Mouse (Mus musculus): ENCODE measurements around the gene Nsl1. TPM values are rescaled to one million over a fixed set of nuclear protein-coding genes. Genes with fewer than 3 reads are reported as not detected.
A peak's percentile ranks its signal among the peaks of the same experiment; 100 is the strongest.
"Not testable (repeated sequence)": the region's sequence is repeated elsewhere in the genome, so short reads cannot be mapped to it uniquely, and the experiment has no call there.

Nsl1 gene
- polyA plus RNA-seq (2016; fragmentation: Nextera tagmentation; extraction: Ambion mirVana) = 14.5 and 15.2 TPM in 2 replicates

DNA sequence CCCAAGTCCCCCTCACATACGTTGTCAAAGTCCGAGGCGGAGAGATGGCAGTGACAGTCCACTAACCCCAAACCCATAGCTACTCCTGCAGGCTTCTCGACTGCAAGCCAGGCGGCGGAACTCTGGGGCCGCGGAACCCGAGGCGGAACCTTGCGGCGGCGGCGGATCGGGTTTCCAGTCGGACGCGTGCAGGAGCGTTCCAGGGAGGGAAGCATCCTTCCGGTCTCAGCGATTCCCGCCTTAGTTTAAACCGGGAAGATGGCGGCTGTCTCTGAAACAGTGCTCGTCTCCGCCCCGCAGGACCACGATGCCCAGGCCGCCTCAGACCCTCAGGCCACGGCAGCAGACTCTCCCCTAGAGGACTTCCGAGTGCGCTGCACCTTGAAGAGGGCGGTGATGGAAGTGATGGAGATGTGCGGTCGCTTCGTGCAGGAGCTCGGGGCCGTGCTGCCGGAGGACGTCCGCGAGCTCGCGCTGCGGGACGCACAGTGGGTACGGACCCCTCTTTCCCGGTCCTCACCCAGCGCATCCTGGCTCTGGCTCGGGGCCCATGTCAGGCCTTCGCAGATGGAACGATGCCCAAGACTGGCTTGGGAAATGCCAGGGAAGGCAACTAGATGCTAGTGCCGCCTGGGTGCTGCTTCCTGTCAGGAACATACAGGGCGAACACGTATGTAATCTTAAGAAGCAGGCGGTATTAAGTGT lies at the start of gene Nsl1, which contains the start of gene Tatdn3:
Nsl1 (plus strand) TSS at position 232 of the 705 bp plus-strand sequence.
Tatdn3 (minus strand) TSS at position 152 of the 705 bp plus-strand sequence.
- Histone ChIP-seq H3K27ac (no peak within 1 kb of the TSS), H3K4me2 (replicated peaks) (peak within 1 kb of the TSS; percentile 92), H3K9me3 (no peaks in the 10 kb centered on the region), H3K4me1 (peaks cover 10% of the 10 kb centered on the region), H3K4me3 (peak within 1 kb of the TSS; percentile 85), H3K9ac (peak within 1 kb of the TSS; percentile 72), H3K27me3 (replicated peaks) (no peaks in the 10 kb centered on the region), H3K36me3 (peaks cover 12% of the 10 kb centered on the region)
- under 1% methylated on average over 56 of the region's 56 CpGs for WGBS
- peak; percentile 91 for ATAC-seq (ENCODE audit: low FRiP score, low read depth)

DNA sequence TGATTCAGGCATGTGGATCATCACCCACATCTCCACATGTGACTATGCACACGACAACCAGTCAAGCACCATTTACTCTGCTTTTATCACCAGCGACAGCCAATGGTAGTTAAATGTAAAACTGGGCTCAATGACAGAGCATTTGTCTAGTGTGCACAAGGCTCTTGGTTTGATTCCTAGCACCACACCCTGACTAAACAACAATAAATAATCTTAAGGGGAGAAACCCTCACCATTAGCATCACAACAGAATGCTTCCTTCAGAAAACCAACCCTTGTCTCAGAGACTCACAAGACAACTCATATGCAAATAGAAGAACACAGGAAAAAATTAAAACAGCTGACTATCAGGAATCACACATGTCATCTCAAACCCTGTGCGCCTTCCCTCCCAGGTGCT lies 48.5 kb upstream of the Nsl1 start:
- H3K4me1 ChIP-seq = no peaks in the 10 kb centered on the region
- no peak overlapping the region for H3K4me2 ChIP-seq (replicated peaks)
- H3K36me3 ChIP-seq = peaks cover 37% of the 10 kb centered on the region
- H3K4me3 ChIP-seq = no peak overlapping the region
- H3K27ac ChIP-seq = no peak overlapping the region
- 94% methylated on average over 3 of the region's 3 CpGs for WGBS
- H3K27me3 ChIP-seq (replicated peaks) = no peaks in the 10 kb centered on the region
- no peak overlapping the region for H3K9ac ChIP-seq
- H3K9me3 ChIP-seq = no peaks in the 10 kb centered on the region
- ATAC-seq (ENCODE audit: low FRiP score, low read depth) = no peak

DNA sequence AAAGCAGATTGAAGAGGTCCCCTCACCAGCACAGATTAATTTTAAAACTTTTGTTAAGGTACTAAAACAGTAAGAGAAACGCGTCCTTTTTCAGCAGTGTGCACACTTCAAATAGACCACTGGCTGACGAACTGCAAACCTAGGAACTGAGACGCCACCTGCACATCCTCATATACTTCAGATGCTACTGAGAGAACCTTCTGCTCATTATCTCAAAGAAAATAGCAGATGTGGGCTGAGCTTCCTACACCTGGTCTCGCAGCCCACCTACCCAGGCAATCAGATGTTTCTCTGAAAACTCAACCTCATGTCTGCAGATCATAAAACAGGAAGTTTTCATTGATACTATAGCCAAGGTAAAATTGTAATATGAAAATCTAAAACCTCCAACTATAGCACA lies 43.0 kb upstream of the Nsl1 start:
- no peak for ATAC-seq (ENCODE audit: low FRiP score, low read depth)
- Histone ChIP-seq H3K27me3 (replicated peaks) (no peaks in the 10 kb centered on the region), H3K9ac (no peak overlapping the region)

GRCm38 (mm10) chr1:191020217-191020924 lies 42.4 kb upstream of the Nsl1 start:
- H3K27me3 ChIP-seq (replicated peaks) = no peaks in the 10 kb centered on the region
- WGBS = 84% methylated on average over 3 of the region's 3 CpGs
- H3K4me1 ChIP-seq = peaks cover 10% of the 10 kb centered on the region

More for the DNA sequence above, 43.0 kb upstream of the Nsl1 start:
- Histone ChIP-seq H3K9me3 (no peaks in the 10 kb centered on the region), H3K4me1 (peaks cover 5% of the 10 kb centered on the region), H3K27ac (no peak overlapping the region), H3K4me3 (no peak overlapping the region), H3K4me2 (replicated peaks) (no peak overlapping the region), H3K36me3 (peaks cover 7% of the 10 kb centered on the region)
- 94% methylated on average over 5 of the region's 5 CpGs for WGBS

GRCm38 (mm10) chr1:191021016-191021415 lies 41.8 kb upstream of the Nsl1 start:
- 55% methylated on average over 7 of the region's 7 CpGs for WGBS
- ATAC-seq (ENCODE audit: low FRiP score, low read depth) = no peak
- no peak overlapping the region for H3K9ac ChIP-seq

More at GRCm38 (mm10) chr1:191020217-191020924, 42.4 kb upstream of the Nsl1 start:
- no peak for ATAC-seq (ENCODE audit: low FRiP score, low read depth)
- H3K9ac ChIP-seq = no peak overlapping the region
- H3K9me3 ChIP-seq = no peaks in the 10 kb centered on the region
- no peak overlapping the region for H3K4me3 ChIP-seq
- H3K27ac ChIP-seq = no peak overlapping the region
- no peak overlapping the region for H3K4me2 ChIP-seq (replicated peaks)
- peaks cover 7% of the 10 kb centered on the region for H3K36me3 ChIP-seq

GRCm38 (mm10) chr1:191023140-191023539 lies 39.7 kb upstream of the Nsl1 start:
- peaks cover 7% of the 10 kb centered on the region for H3K36me3 ChIP-seq
- H3K4me2 ChIP-seq (replicated peaks) = no peak overlapping the region
- peaks cover 20% of the 10 kb centered on the region for H3K4me1 ChIP-seq
- no peak for ATAC-seq (ENCODE audit: low FRiP score, low read depth)
- H3K9ac ChIP-seq = no peak overlapping the region
- no peak overlapping the region for H3K4me3 ChIP-seq
- H3K27me3 ChIP-seq (replicated peaks) = no peaks in the 10 kb centered on the region
- 87% methylated on average over 2 of the region's 2 CpGs for WGBS
- H3K9me3 ChIP-seq = no peaks in the 10 kb centered on the region
- no peak overlapping the region for H3K27ac ChIP-seq

More at GRCm38 (mm10) chr1:191021016-191021415, 41.8 kb upstream of the Nsl1 start:
- Histone ChIP-seq H3K27ac (no peak overlapping the region), H3K36me3 (peaks cover 7% of the 10 kb centered on the region), H3K9me3 (no peaks in the 10 kb centered on the region), H3K4me1 (peaks cover 13% of the 10 kb centered on the region), H3K4me3 (no peak overlapping the region), H3K4me2 (replicated peaks) (no peak overlapping the region), H3K27me3 (replicated peaks) (no peaks in the 10 kb centered on the region)

- not testable (repeated sequence) for H3K36me3 ChIP-seq; H3K9ac ChIP-seq; H3K27ac ChIP-seq; H3K27me3 ChIP-seq (replicated peaks); H3K4me2 ChIP-seq (replicated peaks); ATAC-seq (ENCODE audit: low FRiP score, low read depth); H3K9me3 ChIP-seq; H3K4me3 ChIP-seq
- 96% methylated on average over 6 of the region's 6 CpGs for WGBS
- H3K4me1 ChIP-seq = peaks cover 20% of the 10 kb centered on the region
Measured at GRCm38 (mm10) chr1:191023806-191024205, 39.0 kb upstream of the Nsl1 start.

DNA sequence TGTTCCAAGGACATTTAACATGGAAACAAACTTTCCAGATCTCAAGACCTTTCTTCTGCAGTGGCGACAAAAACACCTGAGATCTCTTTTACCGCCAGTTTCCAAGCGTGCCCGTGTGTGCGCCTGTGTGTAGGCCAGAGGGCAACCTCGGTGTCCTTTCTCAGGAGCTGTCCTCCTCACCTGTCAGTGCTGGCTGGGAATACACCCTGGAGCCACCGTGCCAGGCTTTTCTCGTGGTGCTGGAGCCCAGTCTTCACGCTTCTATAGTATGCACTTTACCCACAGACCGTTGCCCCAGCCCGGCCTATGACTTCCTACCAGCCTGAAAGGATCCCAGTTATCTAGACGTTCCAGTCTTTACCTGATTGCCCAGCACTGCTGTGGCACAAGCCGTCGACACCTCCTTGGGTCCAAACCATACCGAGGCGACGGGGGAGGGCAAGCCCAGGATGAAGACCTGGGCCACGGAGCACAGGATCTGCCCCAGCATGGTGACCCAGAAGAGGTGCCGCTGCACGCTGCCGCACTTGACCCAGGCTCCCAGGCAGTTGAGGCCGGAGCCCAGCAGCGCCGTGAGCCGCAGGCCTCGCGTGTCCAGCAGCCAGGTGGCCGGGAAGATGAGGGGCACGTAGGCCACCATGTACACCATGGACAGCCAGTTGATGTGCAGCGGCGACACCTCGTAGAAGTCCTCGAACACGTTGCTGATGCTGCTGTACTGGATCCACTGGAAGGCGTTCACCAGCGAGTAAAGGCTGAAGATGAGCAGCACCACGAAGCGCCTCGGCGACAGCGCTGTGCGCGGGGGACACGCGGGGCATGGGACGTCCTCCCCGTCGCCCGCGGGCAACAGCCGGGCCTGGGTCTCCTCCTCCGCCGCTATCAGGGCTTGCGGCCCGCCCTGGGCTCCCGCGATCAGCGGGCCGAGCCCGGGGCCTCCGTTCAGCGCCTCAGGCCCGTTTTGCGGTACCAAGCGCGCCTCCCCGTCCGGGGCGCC lies 37.5 kb upstream of the Nsl1 start:
- Histone ChIP-seq H3K4me3 (peak overlapping the region; percentile 59), H3K9ac (peak overlapping the region; percentile 76), H3K9me3 (no peaks in the 10 kb centered on the region), H3K27me3 (replicated peaks) (no peaks in the 10 kb centered on the region), H3K36me3 (peaks cover 7% of the 10 kb centered on the region), H3K27ac (peak overlapping the region; percentile 9; the same call in 1 of the 2 replicates), H3K4me1 (peaks cover 20% of the 10 kb centered on the region), H3K4me2 (replicated peaks) (peak overlapping the region; percentile 98)
- WGBS = 2% methylated on average over 68 of the region's 69 CpGs
- peak; percentile 66 for ATAC-seq (ENCODE audit: low FRiP score, low read depth)

GRCm38 (mm10) chr1:191026021-191026713 lies 36.6 kb upstream of the Nsl1 start, which contains the start of gene Flvcr1:
Gene Flvcr1 (minus strand): TSS chr1:191026158.
- peak within 1 kb of the TSS; percentile 76 for H3K9ac ChIP-seq
- H3K36me3 ChIP-seq = peaks cover 7% of the 10 kb centered on the region
- ATAC-seq (ENCODE audit: low FRiP score, low read depth) = peak; percentile 99
- WGBS = under 1% methylated on average over 50 of the region's 50 CpGs
- H3K9me3 ChIP-seq = no peaks in the 10 kb centered on the region
- peak within 1 kb of the TSS; percentile 98 for H3K4me2 ChIP-seq (replicated peaks)
- H3K4me1 ChIP-seq = peaks cover 20% of the 10 kb centered on the region
- peak within 1 kb of the TSS; percentile 59 for H3K4me3 ChIP-seq
- H3K27me3 ChIP-seq (replicated peaks) = no peaks in the 10 kb centered on the region
- H3K27ac ChIP-seq = peak within 1 kb of the TSS; percentile 83

DNA sequence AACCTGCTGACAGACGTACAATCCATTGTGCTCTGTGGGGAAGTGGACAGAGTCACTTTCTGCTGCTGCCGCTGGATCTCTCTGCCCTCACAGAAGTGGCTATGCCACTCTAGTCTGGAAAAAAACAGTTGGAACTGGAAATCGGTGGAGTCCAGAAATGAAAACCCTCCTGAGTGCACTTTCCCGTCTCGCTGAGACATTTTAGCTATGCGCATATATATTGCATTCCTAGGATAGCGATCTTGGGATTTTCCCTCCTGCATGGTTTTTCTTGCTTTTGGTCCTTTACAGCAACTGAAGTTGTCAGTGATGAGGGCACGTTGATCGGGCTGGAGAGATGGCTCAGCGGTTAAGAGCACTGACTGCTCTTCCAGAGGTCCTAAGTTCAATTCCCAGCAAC lies 32.6 kb upstream of the Nsl1 start:
- peaks cover 12% of the 10 kb centered on the region for H3K4me1 ChIP-seq
- no peaks in the 10 kb centered on the region for H3K9me3 ChIP-seq
- H3K4me3 ChIP-seq = no peak overlapping the region
- no peaks in the 10 kb centered on the region for H3K27me3 ChIP-seq (replicated peaks)
- H3K4me2 ChIP-seq (replicated peaks) = no peak overlapping the region
- H3K9ac ChIP-seq = no peak overlapping the region
- H3K27ac ChIP-seq = no peak overlapping the region
- ATAC-seq (ENCODE audit: low FRiP score, low read depth) = no peak
- H3K36me3 ChIP-seq = no peaks in the 10 kb centered on the region
- WGBS = 78% methylated on average over 10 of the region's 10 CpGs

GRCm38 (mm10) chr1:191030922-191031425 lies 31.8 kb upstream of the Nsl1 start:
- H3K4me1 ChIP-seq; H3K27me3 ChIP-seq (replicated peaks); H3K27ac ChIP-seq; H3K9me3 ChIP-seq; H3K4me3 ChIP-seq; H3K9ac ChIP-seq; H3K36me3 ChIP-seq; H3K4me2 ChIP-seq (replicated peaks); ATAC-seq (ENCODE audit: low FRiP score, low read depth): not testable (repeated sequence)
- 79% methylated on average over 6 of the region's 6 CpGs for WGBS
